In genomic region chr15:93950441-93950840, GRCm38 (mm10) we compare ENCODE assay signal across 26 mouse cellular contexts.
DNase-seq lines count a peak whose midpoint lies in the region; ATAC-seq lines count a peak whose summit lies in the region.
"Had no signal": no experiment of that assay in that cellular context is flagged by ENCODE, and none has a peak within 500 bp of the region (broad histone marks: within the 10 kb centered on the region; RNA-seq: fewer than 3 reads in every experiment).

No protein-coding gene starts in this region.

- no peaks in the 10 kb centered on the region for H3K4me1 ChIP-seq in midbrain, embryonic 14.5 days (ENCODE audit: control insufficient read depth, insufficient read depth, low read length)
- H3K4me1 ChIP-seq in liver, embryonic 11.5 days (replicated peaks; ENCODE audit: control insufficient read depth, insufficient read depth, low read length), result no peaks in the 10 kb centered on the region
- H3K4me1 ChIP-seq: embryonic facial prominence, embryonic 10.5 days; embryonic facial prominence, embryonic 12.5 days; forebrain, embryonic 10.5 days; forebrain, embryonic 12.5 days had no signal

- H3K36me3 ChIP-seq in midbrain, embryonic 14.5 days (ENCODE audit: control insufficient read depth, insufficient read depth, low read length), result no peaks in the 10 kb centered on the region
- no peaks in the 10 kb centered on the region for H3K36me3 ChIP-seq in liver, embryonic 11.5 days (ENCODE audit: control insufficient read depth, insufficient read depth, low read length)
- H3K36me3 ChIP-seq: embryonic facial prominence, embryonic 10.5 days; embryonic facial prominence, embryonic 12.5 days; forebrain, embryonic 10.5 days; forebrain, embryonic 12.5 days; G1E had no signal

- H3K4me2 ChIP-seq in midbrain, embryonic 14.5 days (ENCODE audit: low read length), result no peak overlapping the region
- no peak overlapping the region for H3K4me2 ChIP-seq in liver, embryonic 11.5 days
- H3K4me2 ChIP-seq: embryonic facial prominence, embryonic 12.5 days; forebrain, embryonic 12.5 days had no signal

- ATAC-seq in activated CD4-positive, CD25-positive, alpha-beta regulatory T cell, adult 4 months, result peak; percentile 79
- ATAC-seq in inflammation-experienced regulatory T-cells, adult 6 months, result peak; percentile 85
- ATAC-seq in midbrain, embryonic 14.5 days (ENCODE audit: low FRiP score, low TSS enrichment), result no peak
- ATAC-seq in erythroblast, adult 5-6 weeks (replicated peaks; ENCODE audit: low FRiP score, poor library complexity, severe bottlenecking), result no peak
- ATAC-seq in liver, embryonic 11.5 days (replicated peaks; ENCODE audit: low FRiP score), result no peak
- ATAC-seq: forebrain, embryonic 14.5 days; forebrain, embryonic 16.5 days; Patski had no signal

- no peak overlapping the region for H3K27ac ChIP-seq in midbrain, embryonic 14.5 days (replicated peaks; ENCODE audit: low read depth, low read length)
- no peak overlapping the region for H3K27ac ChIP-seq in liver, embryonic 11.5 days (ENCODE audit: low read depth, low read length)
- H3K27ac ChIP-seq: embryonic facial prominence, embryonic 10.5 days; embryonic facial prominence, embryonic 12.5 days; forebrain, embryonic 10.5 days; forebrain, embryonic 12.5 days had no signal

- no peak overlapping the region for H3K4me3 ChIP-seq in midbrain, embryonic 14.5 days (replicated peaks; ENCODE audit: low read depth, low read length)
- H3K4me3 ChIP-seq in liver, embryonic 11.5 days (ENCODE audit: low read depth, low read length), result no peak overlapping the region
- H3K4me3 ChIP-seq: embryonic facial prominence, embryonic 10.5 days; embryonic facial prominence, embryonic 12.5 days; erythroblast, embryonic 14.5 days; forebrain, embryonic 10.5 days; forebrain, embryonic 12.5 days had no signal

- no peaks in the 10 kb centered on the region for H3K9me3 ChIP-seq in midbrain, embryonic 14.5 days (ENCODE audit: control insufficient read depth, low read length)
- H3K9me3 ChIP-seq in liver, embryonic 11.5 days (ENCODE audit: control insufficient read depth, low read length), result no peaks in the 10 kb centered on the region
- H3K9me3 ChIP-seq: embryonic facial prominence, embryonic 10.5 days; embryonic facial prominence, embryonic 12.5 days; forebrain, embryonic 10.5 days; forebrain, embryonic 12.5 days had no signal

- 86% methylated on average over 1 of the region's 1 CpGs for WGBS in midbrain, embryonic 14.5 days
- WGBS in liver, embryonic 11.5 days, result 87% methylated on average over 1 of the region's 1 CpGs

- DNase-seq in CD4-positive helper T cell, adult 2 months (ENCODE audit: low read depth, low spot score), result peak; percentile 52
- peak; percentile 61 for DNase-seq in CD4-positive, CD25-positive, alpha-beta regulatory T cell, adult 2 months (ENCODE audit: low read depth, low spot score)
- DNase-seq in midbrain, embryonic 14.5 days, result no peak
- DNase-seq in c-Kit-positive CD71-positive TER-119-positive erythroid progenitor cells, embryonic 14.5 days (ENCODE audit: low spot score), result no peak
- no peak for DNase-seq in liver, embryonic 11.5 days (ENCODE audit: low spot score)
- DNase-seq: adrenal gland, adult 2 months; adrenal gland, postnatal 10 days; adrenal gland, postnatal 25 days; cerebellum, adult 11-12 months; cerebellum, adult 2 months; cerebellum, adult 9-10 months; cerebellum, postnatal 10 days; cerebellum, postnatal 25 days had no signal

- no peaks in the 10 kb centered on the region for H3K27me3 ChIP-seq in midbrain, embryonic 14.5 days (ENCODE audit: control insufficient read depth, insufficient read depth, low read length)
- no peaks in the 10 kb centered on the region for H3K27me3 ChIP-seq in liver, embryonic 11.5 days (replicated peaks; ENCODE audit: control insufficient read depth, insufficient read depth, low read length)
- H3K27me3 ChIP-seq: CH12.LX; embryonic facial prominence, embryonic 12.5 days; forebrain, embryonic 12.5 days; Patski had no signal

- H3K9ac ChIP-seq in midbrain, embryonic 14.5 days (replicated peaks; ENCODE audit: low read length), result no peak overlapping the region
- no peak overlapping the region for H3K9ac ChIP-seq in liver, embryonic 11.5 days (ENCODE audit: low read depth, low read length)
- H3K9ac ChIP-seq: embryonic facial prominence, embryonic 12.5 days; forebrain, embryonic 12.5 days had no signal

Comparison
In these comparisons a context has a peak if more than half of its experiments do, and no peak if none do; other contexts are left out.
1. DNase-seq: peak in CD4-positive helper T cell, adult 2 months (single experiment) and CD4-positive, CD25-positive, alpha-beta regulatory T cell, adult 2 months (single experiment); none in midbrain, embryonic 14.5 days (single experiment), c-Kit-positive CD71-positive TER-119-positive erythroid progenitor cells, embryonic 14.5 days (single experiment) and liver, embryonic 11.5 days (single experiment).
2. ATAC-seq: peak in activated CD4-positive, CD25-positive, alpha-beta regulatory T cell, adult 4 months (single experiment) and inflammation-experienced regulatory T-cells, adult 6 months (single experiment); none in midbrain, embryonic 14.5 days (single experiment), erythroblast, adult 5-6 weeks (single experiment) and liver, embryonic 11.5 days (single experiment).